Mouse (Mus musculus): ENCODE measurements around the gene Usp12. TPM values are rescaled to one million over a fixed set of nuclear protein-coding genes. Genes with fewer than 3 reads are reported as not detected.

Gene Usp12
- total RNA-seq, 2 experiments from 2014 or later = 57.2 to 57.9 TPM

DNA sequence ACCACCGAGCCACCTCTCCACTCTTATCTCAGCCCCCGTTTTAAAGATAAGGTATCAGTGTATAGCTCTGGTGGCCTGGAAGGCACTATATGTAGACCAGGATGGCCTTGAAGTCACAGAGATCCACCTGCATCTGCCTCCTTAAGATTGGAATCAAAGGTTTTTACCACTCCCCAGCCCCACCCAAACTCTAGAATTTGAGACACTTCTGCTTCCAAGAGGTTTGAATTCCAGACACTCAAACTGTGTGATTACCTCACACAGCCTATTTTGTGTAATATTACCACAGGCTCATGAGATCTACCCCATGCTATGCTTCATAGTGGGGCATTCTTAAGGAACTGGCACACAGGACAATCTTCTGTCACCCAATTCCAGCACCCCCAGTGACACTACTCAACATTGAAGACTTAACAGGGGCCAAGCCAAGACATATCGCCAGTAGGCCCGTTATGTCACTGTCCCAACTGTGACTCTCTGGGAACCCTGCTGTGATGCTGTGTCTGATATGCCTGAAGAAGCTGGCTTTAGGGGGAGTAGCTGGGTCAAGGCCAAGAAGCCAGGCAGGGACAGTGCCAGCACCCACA, 95.3 kb downstream of the Usp12 start:
- DNase-seq (ENCODE audit: low spot score in 2 of 2) = no peak

DNA sequence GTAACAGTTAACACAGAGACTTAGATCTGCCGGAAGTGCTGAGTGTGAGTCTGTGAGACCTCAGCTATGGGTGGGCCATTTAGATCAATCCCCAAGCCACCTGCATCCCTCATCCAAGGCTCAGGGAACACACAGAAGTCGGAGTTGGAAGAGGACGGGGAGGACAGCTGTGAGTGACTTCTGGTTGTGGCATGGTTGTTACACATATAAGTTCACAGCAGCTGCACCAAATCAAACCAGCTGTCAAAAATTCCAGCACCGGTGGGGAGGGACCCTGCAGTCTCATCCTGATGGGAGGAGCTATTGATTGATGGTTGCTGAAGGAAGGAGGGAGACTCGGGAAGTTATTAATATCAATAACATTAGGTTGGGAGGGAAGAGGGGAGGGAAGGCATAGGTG, 99.3 kb downstream of the Usp12 start:
- DNase-seq (ENCODE audit: low spot score in 2 of 2) = no peak

DNA sequence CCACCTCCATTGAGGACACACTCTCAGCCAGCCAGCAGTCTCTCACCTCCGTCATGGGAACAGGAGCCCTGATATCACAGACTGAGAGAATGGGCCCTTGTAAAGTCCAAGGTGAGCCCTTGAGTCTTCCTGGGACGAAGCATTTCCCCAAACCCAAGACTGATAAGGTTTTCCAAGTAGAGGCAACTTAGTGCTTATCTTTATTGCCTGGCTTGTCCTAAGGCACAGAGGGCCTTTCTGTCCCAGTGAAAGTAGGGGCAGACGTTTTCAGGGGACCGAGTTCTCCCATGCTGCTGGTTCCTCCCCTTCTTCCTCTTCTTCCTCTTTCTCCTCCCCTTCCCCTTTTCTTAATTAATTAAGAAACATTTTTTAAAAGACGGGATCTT, 101.8 kb downstream of the Usp12 start:
- no peak for DNase-seq (ENCODE audit: low spot score in 2 of 2)

DNA sequence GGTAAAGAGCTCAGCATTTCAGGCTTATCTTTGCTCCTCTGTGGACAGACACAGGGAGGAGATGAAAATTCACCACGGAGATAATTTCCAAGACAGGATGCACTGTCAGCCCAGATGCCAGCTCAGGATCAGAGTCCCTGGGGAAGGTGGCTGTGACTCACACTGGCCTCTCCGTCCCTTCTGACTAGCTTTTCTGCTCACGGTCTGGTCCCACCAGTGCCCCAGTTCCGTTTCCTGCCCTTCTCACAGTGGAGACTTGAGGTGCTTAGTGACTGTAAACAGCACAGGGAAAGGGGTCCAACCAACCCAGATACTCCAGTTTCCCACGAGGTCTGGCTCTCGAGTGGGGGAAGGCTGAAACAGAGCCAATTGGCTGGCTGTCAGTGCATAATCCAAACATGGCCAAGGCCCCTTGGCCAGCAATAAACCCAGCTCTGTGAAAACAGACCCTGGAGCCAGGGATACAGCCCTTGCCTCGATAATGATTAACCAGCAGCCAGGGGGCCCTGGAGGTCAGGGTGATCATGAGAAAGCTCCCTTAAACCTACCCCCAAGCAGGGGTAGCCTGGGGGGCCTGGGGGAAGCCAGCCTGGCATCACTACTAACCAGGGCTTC, 102.3 kb downstream of the Usp12 start:
- no peak for DNase-seq (ENCODE audit: low spot score in 2 of 2)

DNA sequence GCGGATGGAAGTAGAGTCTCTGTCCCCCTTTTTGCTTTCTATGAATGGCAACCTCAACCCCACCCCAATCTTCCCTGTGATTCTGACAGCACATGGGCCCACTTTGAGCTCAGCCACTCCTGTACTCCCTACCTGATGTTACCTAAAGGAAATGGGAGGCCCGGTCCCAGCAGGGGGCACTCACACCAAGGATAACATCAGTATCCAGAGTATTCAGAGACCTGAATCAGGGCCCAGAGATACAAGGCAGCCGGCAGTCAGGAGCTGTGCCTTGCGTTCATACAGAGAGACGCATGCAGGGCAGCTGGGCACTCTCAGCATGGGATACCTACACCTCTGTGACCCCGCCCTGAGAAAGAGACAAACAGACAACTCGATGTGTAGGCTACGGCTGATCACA, 103.1 kb downstream of the Usp12 start:
- no peak for DNase-seq (ENCODE audit: low spot score in 2 of 2)

DNA sequence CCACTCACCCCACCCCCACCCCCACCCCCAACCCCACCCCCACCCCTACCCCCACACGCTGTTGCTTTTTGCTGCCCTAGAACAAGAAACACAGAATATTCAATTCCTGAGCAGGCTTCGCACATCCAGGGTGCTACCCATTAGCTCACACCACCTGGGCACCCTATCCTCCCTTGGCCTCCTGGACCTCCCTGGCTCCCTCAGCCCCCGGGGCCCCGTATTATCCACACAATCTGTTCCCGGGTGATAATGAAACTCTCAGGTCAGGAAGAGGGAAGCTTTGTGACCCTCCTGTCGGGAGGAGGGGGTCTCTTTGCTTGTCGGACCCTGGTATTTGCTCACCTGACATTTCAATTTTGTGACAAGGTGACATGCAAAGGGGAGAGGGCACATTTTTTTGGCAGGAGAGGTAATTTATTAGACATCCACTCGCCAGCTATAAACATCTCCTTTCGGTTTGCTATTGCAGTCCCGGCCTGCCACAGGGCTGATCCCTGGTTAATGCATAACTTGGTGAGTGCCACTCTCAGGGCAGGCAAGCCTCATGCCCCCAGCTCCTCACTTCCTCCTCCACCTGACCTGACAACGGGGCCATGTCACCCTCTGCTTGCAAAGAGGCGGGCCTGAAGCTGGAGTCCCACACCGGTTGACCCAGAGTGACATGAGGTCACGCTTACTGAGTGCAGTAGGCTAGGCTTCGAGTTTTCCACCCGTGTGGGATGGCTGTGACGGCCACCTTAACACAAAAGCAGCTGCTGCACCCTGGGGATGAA, 107.1 kb downstream of the Usp12 start:
- DNase-seq (ENCODE audit: low spot score in 2 of 2) = no peak

DNA sequence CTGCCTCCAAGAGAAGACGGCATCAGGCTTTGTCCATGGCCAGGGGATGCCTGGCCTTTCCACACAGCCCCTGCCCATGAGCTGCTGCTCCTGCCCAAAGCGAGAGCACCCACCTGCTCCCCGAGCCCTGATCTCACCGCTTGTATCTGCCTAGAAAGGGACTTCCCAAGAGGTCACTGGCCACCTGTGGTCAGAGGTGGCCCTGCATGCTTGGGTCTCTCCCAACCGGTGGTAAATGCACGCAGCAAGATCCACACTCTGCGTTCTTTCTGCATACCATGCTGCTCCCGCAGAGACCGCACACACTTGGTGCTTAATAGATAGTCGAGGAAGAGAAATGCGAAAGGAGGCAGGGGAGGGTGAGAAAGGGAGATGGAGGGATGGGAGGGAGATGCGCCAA, 107.9 kb downstream of the Usp12 start:
- no peak for DNase-seq (ENCODE audit: low spot score in 2 of 2)

Other genes starting within 250 kb of the Usp12 start
- gene Gm3415, start 238.9 kb downstream of the Usp12 start, total RNA-seq (2021) = not detected
- 10 to 100 TPM; 33.5 to 37.5 TPM for gene Gpr12, start 209.8 kb downstream of the Usp12 start, total RNA-seq (2021)
- 100 to 1,000 TPM; 206 to 211 TPM for gene Rpl21, start 37.9 kb upstream of the Usp12 start, total RNA-seq (2021)
- gene Rasl11a, start 50.1 kb upstream of the Usp12 start, total RNA-seq (2021) = 10 to 100 TPM; 12.8 to 18.5 TPM
- 10 to 100 TPM; 22.7 to 25.3 TPM for gene Gtf3a, start 153.7 kb upstream of the Usp12 start, total RNA-seq (2021)
- gene Mtif3, start 168.8 kb upstream of the Usp12 start, total RNA-seq (2021) = 10 to 100 TPM; 19.2 to 21.6 TPM

Data from layer of hippocampus, adult 18-20 months (tissue).